ENCODE assay signal across 8 mouse cellular contexts in the genomic region with DNA sequence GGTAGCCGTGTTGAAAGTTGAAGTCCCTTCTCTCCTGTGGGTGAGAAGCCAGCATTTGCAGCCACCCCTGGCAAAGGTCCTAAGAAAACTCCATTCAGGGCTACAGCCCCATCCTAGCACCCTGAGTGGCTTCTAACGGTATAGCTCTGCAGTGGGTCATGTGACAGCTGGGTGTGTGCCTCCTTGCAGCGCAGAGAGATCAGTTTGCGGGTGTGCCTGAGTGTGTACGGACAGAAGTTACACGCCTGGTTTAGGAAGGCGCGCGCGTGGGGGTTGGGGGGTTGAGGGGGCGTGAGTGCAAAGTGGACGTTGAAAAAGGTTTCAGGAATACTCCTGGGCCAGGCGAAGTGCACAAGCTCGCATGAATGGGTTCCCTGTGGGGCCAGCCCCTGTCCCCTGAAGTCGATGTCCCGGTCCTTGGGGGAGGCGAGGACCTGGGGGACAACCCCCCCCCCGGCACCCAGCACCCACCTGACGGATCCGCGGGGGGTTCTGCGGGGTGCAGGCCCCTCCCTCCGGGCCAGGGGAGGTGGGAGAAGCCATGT. TPM values are rescaled to one million over a fixed set of nuclear protein-coding genes. Genes with fewer than 3 reads are reported as not detected.
DNase-seq lines count a peak whose midpoint lies in the region; ATAC-seq and TF ChIP-seq lines count a peak whose summit lies in the region.

No protein-coding gene starts in this region.

- peak overlapping the region; percentile 93 for H3K4me2 ChIP-seq in heart, embryonic 12.5 days
- H3K4me2 ChIP-seq in midbrain, embryonic 13.5 days (replicated peaks), result peak overlapping the region; percentile 99

- H3K27ac ChIP-seq in testis, adult 2 months (ENCODE audit: control insufficient read depth, insufficient read depth, low read depth, low read length), result no peak overlapping the region
- H3K27ac ChIP-seq in heart, embryonic 12.5 days (ENCODE audit: poor library complexity, severe bottlenecking), result no peak overlapping the region
- H3K27ac ChIP-seq in left cerebral cortex, adult 2 months, result peak overlapping the region; percentile 91
- peak overlapping the region; percentile 53; the same call in 1 of the 2 replicates for H3K27ac ChIP-seq in midbrain, embryonic 13.5 days

- no peaks in the 10 kb centered on the region for H3K9me3 ChIP-seq in heart, embryonic 12.5 days (replicated peaks)
- 0 out of 2 replicates have a peak, but pooled peaks cover under 1% of the 10 kb centered on the region for H3K9me3 ChIP-seq in midbrain, embryonic 13.5 days

- TF ChIP-seq POLR2A in testis, adult 2 months (IDR thresholded peaks at IDR 0.05; ENCODE audit: control insufficient read depth, low read depth, low read length), result no peak

- H3K4me3 ChIP-seq in testis, adult 2 months (ENCODE audit: control insufficient read depth, low read depth, low read length), result peak overlapping the region; percentile 71
- H3K4me3 ChIP-seq in heart, embryonic 12.5 days, result peak overlapping the region; percentile 57
- peak overlapping the region; percentile 87 for H3K4me3 ChIP-seq in left cerebral cortex, adult 2 months
- peak overlapping the region; percentile 75 for H3K4me3 ChIP-seq in midbrain, embryonic 13.5 days (replicated peaks)

- H3K9ac ChIP-seq in heart, embryonic 12.5 days, result peak overlapping the region; percentile 72
- peak overlapping the region; percentile 87 for H3K9ac ChIP-seq in midbrain, embryonic 13.5 days (replicated peaks)

- DNase-seq in testis, postnatal 14 days (ENCODE audit: low spot score), result no peak
- DNase-seq in embryo, embryonic 10.5 days (ENCODE audit: low spot score), result peak; percentile 47
- DNase-seq in left cerebral cortex, adult 2 months (ENCODE audit: extremely low spot score in 1 of 2, low spot score in 2 of 2), result peak; percentile 40 to 42
- DNase-seq in T-cell, adult 2 months (ENCODE audit: low spot score), result no peak
- no peak for DNase-seq in ovary, adult 18-20 months (ENCODE audit: low spot score)

- ATAC-seq in heart, embryonic 12.5 days (ENCODE audit: insufficient number of reproducible peaks, low FRiP score), result peak; percentile 78
- ATAC-seq in midbrain, embryonic 13.5 days, result peak; percentile 87

- H3K4me1 ChIP-seq in testis, adult 2 months (ENCODE audit: control insufficient read depth, insufficient read depth, low read length), result peaks cover 9% of the 10 kb centered on the region
- peaks cover 9% of the 10 kb centered on the region; the same call in 1 of the 2 replicates for H3K4me1 ChIP-seq in heart, embryonic 12.5 days (replicated peaks)
- peaks cover 18% of the 10 kb centered on the region for H3K4me1 ChIP-seq in midbrain, embryonic 13.5 days (replicated peaks)

- H3K36me3 ChIP-seq in testis, adult 2 months (ENCODE audit: control insufficient read depth, insufficient read depth, low read length), result no peaks in the 10 kb centered on the region
- H3K36me3 ChIP-seq in heart, embryonic 12.5 days, result no peaks in the 10 kb centered on the region
- no peaks in the 10 kb centered on the region for H3K36me3 ChIP-seq in midbrain, embryonic 13.5 days

- no peaks in the 10 kb centered on the region for H3K27me3 ChIP-seq in testis, adult 2 months (ENCODE audit: control insufficient read depth, insufficient read depth, low read length)
- H3K27me3 ChIP-seq in heart, embryonic 12.5 days (replicated peaks), result peaks cover 14% of the 10 kb centered on the region
- H3K27me3 ChIP-seq in midbrain, embryonic 13.5 days, result peaks cover 24% of the 10 kb centered on the region

- intact Hi-C loops in left cerebral cortex, adult 2 months (cut with DNase I), result loop anchor here (2.0 kb wide), 1 partner anchor 55 kb away; the partner anchor contains the start of genes Larp7 and Zgrf1

- under 1% methylated on average over 23 of the region's 23 CpGs for WGBS in heart, embryonic 12.5 days
- WGBS in midbrain, embryonic 13.5 days, result under 1% methylated on average over 20 of the region's 23 CpGs

- TF ChIP-seq CTCF in testis, adult 2 months (IDR thresholded peaks at IDR 0.05; ENCODE audit: control insufficient read depth, insufficient read depth, insufficient replicate concordance, low read depth, low read length), result no peak
- TF ChIP-seq CTCF in left cerebral cortex, adult 2 months (IDR thresholded peaks at IDR 0.05), result no peak

RNA-seq across cellular contexts. Expression of gene Ank2, which starts 0.9 kb away (rescaled TPM):
- polyA plus RNA-seq in testis, adult 2 months (2012; rRNA removed), result 52.1 and 53.8 TPM in 2 replicates
- polyA plus RNA-seq in heart, embryonic 12.5 days (2016; fragmentation: Nextera tagmentation; extraction: Ambion mirVana), result 42.5 and 45.7 TPM in 2 replicates
- total RNA-seq in left cerebral cortex, adult 2 months (2021), result 100 to 1,000 TPM; 905 to 916 TPM
- polyA plus RNA-seq in midbrain, embryonic 13.5 days (2015; fragmentation: Nextera tagmentation; extraction: Ambion mirVana), result 186 and 204 TPM in 2 replicates

RNA-seq across cellular contexts. Expression of gene Larp7, which starts 54.9 kb away (rescaled TPM):
- polyA plus RNA-seq in testis, adult 2 months (2012; rRNA removed), result 50.5 and 60.0 TPM in 2 replicates
- polyA plus RNA-seq in heart, embryonic 12.5 days (2016; fragmentation: Nextera tagmentation; extraction: Ambion mirVana), result 61.2 and 62.6 TPM in 2 replicates
- 10 to 100 TPM; 16.8 to 19.2 TPM for total RNA-seq in left cerebral cortex, adult 2 months (2021)
- 45.0 and 50.4 TPM in 2 replicates for polyA plus RNA-seq in midbrain, embryonic 13.5 days (2015; fragmentation: Nextera tagmentation; extraction: Ambion mirVana)

RNA-seq across cellular contexts. Expression of gene Zgrf1, which starts 55.0 kb away (rescaled TPM):
- polyA plus RNA-seq in testis, adult 2 months (2012; rRNA removed), result 3.9 and 4.1 TPM in 2 replicates
- 9.9 and 10.0 TPM in 2 replicates for polyA plus RNA-seq in heart, embryonic 12.5 days (2016; fragmentation: Nextera tagmentation; extraction: Ambion mirVana)
- total RNA-seq in left cerebral cortex, adult 2 months (2021), result 1 to 10 TPM; 2.6 to 3.5 TPM
- polyA plus RNA-seq in midbrain, embryonic 13.5 days (2015; fragmentation: Nextera tagmentation; extraction: Ambion mirVana), result 6.3 and 7.0 TPM in 2 replicates

Comparison
In these comparisons a context has a peak if more than half of its experiments do, and no peak if none do; other contexts are left out.
1. H3K27ac ChIP-seq: peak in left cerebral cortex, adult 2 months (single experiment) and midbrain, embryonic 13.5 days (single experiment); none in testis, adult 2 months (single experiment) and heart, embryonic 12.5 days (single experiment).
2. DNase-seq: peak in embryo, embryonic 10.5 days (single experiment) and left cerebral cortex, adult 2 months (2 of 2); none in testis, postnatal 14 days (single experiment), T-cell, adult 2 months (single experiment) and ovary, adult 18-20 months (single experiment).
3. Peak in every context shown above with its lines, with median percentiles within 50 percentile points of each other: H3K4me3 ChIP-seq.